Mouse (Mus musculus) retina, adult 2 months (tissue): ENCODE measurements around the gene Nufip2.
"Not testable (repeated sequence)": the region's sequence is repeated elsewhere in the genome, so short reads cannot be mapped to it uniquely, and the experiment has no call there.

ENCODE experiments used
- DNase-seq: peaks from one replicate; pipeline ENCODE4 v3.0.0-alpha.2; 2012; ENCODE audit warnings: low read depth, low spot score

The Nufip2 gene

DNA sequence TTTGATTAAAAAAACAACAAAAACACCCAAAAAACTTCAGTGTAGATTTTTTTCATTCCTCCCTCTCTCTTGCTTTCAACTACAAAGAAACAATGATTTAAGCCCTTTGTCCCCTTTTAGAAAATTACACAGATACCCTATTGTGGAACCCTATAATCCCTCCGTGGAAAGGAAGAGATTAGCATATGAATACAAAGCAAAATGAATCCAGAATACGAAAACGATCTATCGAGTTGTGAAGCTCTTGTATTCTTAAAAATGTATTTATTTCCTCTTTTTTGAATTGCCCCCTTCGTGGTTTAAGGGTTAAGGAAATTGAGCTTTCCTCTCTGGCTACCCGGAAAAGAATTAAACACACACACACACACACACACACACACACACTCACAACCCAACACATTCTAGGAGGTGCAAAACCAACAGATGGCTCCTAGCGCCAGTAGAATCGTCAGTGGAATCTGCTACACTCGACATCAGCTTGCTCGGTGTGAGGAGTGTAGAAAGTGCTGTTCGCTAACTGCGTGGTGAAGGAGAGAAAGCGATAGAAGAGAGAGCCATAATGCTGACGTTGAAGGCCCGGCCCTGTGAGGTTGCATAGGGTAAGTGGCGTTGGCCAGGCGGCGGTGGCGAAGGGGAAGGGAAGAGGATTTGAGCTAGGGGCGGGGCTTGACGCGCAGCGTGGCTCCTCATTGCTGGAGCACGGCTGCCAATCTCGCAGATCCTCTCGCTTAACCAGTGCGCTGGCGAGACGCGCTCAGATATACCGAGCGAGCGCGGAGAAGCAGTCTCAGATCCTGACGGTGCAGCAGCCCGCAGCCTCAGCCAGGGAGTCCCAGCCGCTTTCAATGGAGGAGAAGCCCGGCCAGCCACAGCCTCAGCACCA, at the start of gene Nufip2:
Gene Nufip2 (plus strand): TSS at position 773 of the 883 bp plus-strand sequence.
- peak; percentile 96 for DNase-seq

DNA sequence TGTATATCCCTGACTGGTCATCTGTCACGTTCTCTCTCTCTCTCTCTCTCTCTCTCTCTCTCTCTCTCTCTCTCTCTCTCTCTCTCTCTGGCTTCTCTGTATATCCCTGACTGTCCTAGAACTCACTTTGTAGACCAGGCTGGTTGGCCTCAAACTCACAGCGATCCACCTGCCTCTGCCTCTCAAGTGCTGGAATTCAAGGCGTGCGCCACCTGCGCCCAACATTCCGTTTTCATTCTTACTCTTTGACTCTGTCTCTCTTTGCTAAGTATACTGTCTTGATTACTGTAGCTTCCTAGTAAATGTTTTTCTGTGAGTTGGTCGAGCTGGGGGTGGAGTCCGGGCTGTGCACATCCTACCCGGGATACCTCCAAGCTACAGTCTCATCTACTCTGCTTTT, 44.6 kb upstream of the Nufip2 start:
- DNase-seq: no peak

DNA sequence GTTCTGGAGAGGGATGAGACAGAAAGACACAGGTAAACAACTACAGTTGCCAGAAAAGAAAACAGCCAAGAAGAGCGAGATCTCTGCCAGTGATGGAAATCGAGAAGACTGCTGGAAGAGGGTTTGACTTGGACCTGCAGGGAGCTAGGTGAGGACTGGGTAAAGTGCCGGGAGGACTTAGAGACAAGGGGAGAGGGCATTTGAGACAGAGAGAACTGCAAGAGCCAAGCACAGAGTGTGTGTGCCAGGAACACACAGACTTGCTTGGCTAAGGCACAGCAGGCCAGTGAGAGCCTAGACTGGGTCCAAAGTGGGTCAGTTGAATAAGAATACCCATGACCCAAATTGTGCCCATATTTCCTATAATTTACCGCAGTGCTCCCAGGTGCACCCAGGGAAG, 40.5 kb upstream of the Nufip2 start:
- no peak for DNase-seq

DNA sequence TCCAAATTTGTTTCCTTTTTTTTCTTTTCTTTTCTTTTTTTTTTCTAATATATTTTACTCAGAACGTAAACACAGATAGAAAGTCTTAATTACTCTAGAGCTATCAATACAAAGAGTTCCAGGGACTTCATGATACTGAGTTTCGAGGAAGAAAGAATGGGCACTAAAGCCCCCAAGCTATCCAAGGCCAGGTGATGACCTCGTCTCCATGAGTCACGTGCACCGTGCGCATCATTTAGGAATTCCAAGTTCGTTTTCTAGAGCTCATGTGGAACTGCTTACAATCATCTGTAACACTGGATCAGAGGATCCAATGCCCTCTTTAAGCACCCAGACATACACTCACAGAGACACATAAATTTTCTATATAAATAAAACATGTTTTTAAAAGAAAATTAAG, 37.1 kb upstream of the Nufip2 start:
- no peak for DNase-seq

DNA sequence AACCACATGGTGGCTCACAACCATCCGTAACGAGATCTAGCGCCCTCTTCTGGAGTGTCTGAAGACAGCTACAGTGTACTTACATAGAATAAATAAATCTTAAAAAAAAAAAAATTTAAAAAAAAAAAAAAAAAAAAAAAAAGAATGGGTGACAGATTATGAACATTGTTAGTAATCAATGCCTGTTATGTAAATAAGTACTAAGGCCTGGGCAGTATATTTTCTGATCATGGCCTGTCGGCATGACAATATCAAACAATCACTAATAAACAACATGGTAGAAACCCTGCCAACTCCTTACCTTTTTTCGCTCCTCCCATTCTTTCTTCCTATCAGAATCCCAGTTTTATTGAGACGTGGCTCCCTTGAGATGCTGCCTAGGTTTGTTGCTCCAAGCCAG, 33.5 kb upstream of the Nufip2 start:
- no peak for DNase-seq

DNA sequence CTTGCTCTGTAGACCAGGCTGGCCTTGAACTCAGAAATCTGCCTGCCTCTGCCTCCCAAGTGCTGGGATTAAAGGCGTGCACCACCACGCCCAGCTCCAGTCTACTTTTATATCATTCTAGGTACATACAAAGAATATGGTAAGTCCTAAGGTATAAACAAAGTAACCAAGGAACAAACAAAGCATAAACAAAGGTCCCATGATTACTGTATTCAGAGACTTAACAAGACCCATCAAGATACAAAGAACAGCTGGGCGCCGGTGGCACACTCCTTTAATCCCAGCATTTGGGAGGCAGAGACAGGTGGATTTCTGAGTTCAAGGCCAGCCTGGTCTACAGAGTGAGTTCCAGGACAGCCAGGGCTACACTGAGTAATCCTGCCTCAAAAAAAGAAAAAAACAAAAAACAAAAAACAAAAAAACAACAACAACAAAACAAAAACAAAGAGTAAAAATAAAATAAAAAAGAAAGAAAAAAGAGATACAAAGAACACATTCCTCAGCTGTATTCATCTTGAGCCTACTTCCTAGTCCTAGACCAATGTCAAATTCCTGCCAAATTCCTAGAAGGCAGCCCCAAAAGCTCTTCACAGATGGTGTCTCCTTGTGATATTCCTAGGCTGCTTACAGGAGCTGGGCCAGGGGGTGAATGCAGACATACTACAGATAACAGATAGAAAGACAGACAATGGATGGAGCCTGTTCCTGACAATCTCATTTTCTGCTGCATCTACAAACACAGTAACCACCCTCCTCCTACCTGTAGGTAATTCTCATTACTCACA, 32.4 kb upstream of the Nufip2 start:
- DNase-seq: not testable (repeated sequence)

DNA sequence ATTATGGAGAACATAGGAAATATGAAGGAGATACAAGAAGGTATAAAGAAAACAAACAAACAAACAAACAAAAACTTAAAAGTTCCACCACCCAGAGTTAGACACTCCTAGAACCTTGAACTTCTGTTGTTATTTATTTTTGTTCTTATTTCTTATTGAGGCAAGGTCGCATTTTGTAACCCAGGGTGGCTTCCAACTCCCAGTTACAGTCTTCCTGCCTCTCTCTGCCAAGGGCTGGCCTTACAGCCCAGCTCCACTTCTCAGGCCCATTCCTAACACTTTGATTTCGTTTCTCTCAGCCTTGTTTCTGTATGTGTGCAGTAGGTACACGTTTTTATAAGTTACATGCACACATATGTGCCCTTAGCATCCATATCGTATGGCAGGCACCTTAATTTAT, 26.0 kb upstream of the Nufip2 start:
- DNase-seq: no peak

DNA sequence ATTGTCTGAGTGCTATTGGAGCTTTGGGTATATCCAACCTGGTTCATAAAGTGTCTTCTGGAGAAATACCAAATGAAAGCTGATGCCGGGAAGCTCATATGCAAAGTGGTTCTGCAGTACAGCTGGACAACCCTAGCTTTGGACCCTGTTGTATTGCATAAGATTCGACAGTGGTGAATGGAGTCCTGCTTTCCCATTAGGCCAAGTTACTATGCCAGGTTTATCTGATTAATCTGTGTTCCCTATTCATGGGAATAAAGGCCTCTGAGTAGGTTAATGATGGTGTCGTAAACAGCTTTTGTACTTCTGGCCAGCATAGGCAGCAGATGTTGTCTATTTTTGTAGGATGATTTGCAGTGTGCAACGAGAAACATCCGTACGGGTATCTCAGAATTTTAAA, 22.3 kb upstream of the Nufip2 start:
- DNase-seq: no peak

DNA sequence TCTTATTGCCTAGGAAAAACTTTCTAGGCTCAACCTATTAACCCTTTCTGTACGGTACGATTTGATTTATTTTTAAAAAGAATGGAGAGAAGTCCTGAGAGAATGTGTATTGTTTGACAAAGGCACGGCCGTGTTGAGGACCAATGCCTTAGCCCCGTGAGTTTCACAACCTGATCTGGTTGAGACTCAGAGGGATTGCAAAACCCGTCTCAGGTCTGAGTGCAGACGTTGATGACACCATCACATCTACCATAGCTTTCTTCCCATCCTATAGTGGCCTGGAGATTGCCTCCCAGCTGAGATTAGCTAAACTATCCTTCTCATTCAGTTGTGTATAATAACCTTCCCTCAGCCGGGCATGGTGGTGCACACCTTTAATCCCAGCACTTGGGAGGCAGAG, 21.9 kb upstream of the Nufip2 start:
- no peak for DNase-seq

DNA sequence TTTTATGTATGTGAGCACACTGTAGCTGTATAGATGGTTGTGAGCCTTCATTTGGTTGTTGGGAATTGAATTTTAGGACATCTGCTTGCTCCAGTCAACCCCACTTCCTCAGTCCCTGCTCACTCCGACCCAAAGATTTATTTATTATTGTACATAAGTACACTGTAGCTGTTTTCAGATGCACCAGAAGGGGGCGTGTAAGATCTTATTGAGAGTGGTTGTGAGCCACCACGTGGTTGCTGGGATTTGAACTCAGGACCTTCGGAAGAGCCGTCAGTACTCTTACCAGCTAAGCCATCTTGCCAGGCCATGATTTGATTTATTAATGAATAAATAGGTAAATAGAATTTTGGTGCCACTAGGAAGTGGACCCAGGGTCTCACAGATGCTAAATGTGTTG, 20.6 kb upstream of the Nufip2 start:
- DNase-seq: not testable (repeated sequence)

DNA sequence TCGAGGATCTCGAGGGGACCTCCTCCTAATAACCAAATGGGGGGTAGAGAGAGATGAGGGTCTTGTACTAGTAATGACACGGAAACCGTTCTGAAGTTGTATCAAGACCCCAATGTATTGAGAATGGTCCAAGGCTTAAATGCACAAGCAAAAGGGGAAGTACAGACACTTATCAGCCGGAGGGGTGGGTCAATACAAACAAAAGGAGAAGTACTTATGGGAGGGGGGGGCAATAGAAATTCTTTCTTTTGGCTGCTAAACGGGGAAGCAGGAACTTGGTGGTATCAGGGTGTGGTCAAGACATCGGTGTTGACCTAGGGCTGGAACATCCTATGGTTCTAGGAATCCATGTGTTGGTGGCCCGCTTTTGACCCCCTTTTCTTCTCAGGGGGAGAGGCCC, 19.2 kb upstream of the Nufip2 start:
- not testable (repeated sequence) for DNase-seq

DNA sequence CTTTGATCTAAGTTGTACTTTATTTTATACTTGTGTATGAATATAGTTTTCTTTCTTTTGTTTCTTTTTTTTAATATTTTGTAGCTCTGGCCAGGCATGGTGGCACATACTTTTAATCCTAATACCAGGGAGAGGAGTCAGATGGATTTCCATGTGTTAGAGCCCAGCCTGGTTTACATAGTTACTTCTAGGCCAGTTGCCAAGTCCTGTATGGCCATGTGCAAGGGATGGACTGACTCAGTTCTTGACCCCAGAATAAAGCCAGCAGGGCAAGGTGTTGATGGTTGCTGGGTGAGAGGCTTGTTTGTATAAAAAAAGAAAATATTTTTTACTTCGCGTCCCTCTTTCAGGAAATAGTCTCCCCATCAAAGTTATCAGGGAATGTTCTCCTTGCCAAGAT, 13.2 kb upstream of the Nufip2 start:
- DNase-seq: no peak

DNA sequence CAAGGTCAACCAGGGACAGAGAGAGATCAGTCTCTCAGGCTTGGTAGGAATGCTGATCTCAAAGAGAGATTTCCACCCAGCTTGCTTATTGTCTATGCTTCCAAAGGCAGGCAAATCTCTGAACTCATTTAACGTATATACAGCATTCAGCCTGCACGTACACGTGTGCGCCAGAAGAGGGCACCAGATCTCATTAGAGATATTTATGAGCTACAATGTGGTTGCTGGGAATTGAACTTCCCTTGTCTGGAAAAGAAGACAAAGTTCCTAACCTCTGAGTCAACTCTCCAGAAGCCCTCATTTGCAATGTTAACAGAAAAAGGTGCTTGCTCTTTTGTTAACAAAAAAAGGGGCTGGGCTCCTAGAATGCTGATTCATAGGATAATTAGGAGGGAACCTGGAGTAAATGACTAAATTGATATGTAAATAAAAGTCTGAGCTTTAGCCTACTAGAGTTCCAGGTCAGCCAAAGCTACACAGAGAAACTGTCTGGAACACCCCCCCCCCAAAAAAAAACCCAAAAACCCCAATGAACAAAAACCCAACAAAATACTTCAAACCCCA, 12.4 kb upstream of the Nufip2 start:
- DNase-seq: no peak

DNA sequence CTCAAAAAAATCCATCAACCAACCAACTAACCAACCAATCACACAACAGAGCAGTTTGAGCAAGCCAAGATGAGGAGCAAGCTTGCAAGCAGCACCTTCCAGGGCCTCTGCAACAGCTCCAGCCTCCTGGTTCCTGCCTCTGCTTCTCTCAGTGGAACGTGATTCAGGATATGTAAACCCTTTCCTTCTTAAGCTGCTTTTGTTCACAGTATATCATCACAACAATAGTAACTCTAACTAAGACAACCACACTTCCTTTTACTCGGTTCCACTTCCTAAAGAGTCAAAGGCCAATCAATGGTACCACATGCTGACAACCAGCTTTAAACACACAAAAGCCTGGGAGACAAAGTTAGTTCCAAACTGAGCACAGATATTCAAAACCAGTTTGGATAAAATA, 5.9 kb upstream of the Nufip2 start:
- no peak for DNase-seq

DNA sequence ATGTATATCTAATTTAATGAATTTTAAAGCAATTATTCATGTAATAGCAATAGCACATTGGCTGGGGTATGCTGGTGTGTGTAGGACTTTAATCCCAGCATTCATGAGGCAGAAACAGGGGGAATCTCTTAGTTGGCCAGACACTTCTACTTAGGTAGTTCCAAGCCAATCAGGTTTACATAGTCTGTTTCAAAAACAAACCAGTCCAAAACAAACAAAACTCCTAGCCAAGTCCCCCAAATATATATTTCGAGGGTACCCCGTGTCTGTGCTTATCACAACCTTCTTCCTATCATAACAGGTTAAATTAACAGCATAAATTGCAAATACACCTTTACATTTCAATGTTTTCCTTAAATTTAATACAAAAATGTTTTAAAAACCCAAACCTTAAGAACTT, 1.1 kb upstream of the Nufip2 start:
- DNase-seq: no peak

DNA sequence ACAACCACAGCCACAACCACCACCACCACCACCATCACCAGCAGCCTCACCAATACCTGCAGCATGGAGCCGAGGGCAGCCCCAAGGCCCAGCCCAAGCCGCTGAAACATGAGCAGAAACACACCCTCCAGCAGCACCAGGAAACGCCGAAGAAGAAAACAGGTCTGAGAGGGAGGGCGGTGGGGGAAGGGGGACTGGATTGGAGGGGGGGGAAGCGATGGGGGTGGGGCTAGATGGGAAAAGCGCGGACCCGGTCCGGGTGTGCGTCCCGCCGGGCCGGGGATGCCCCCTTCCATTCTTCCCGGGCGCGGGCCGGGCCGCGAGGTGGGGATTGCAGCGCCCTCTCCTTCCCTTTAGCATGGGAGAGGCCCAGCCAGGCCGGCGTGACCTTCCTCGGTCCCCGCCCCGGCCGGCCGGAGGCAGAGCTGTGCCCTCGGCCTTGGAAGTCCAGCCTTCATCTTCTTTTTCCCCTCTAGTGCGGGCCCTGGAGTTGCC, 438 bp downstream of the Nufip2 start:
- DNase-seq: no peak

DNA sequence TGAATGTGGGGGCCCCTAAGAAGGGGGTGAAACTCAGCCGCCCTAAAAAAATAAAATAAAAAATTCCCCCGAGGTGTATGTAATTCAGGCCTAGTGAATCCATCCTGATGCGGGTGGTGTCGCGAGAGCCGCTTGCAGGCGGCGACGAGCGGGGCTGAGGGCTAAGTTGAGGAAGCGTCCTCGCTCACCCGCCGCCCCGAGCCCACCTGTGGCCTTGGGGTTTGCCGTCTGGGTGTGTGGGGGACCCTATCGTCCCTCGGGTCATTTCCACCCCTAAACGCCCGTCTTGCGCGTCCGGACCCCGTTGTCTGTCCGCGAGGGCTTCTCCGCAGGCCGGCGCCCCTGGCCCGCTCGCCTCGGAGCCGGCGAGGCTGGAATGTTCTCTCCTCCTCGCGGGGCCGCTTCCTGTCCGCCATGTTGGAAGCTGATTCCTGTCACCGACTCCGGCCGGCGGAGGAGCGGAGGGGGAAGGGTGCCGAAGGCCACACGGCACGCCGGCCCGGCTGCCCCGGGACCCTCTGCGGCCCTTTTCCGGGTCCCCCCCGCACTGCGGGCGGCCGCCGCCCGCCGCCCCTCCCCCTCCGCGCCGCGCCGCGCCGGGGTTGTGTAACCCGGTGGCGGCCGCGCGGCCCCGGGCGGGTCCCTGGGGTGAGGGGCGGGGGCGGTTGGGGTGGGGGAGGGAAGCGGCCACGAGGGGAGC, 1.0 kb downstream of the Nufip2 start:
- DNase-seq: no peak

DNA sequence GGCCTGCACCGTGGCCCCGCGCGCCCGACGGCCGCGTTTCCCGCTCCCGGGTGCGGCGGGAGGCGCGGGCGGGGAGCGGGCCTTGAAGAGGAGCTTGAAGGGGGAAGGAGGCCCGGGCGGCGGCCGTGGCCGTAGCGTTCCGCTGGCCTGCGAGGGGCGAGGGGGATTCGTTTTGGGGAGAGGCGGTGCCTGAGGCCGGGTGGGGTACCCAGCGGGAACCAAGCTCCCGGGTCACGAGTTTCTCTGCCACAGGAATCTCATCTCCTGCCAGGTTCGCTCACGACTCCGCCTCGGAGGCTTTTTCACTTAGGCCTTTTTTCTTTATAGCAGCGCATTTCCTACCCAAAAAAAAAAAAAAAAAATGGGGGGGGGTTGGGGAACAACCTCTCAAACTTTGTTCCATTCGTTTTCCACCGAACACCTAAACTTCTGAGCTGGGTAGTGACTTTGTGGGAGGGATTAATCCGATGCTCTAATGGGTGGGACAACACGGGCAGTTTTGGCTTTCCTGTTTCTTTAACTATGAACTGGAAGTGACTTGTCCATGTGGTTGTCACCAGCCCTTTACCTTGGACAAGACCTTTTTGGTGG, 1.7 kb downstream of the Nufip2 start:
- DNase-seq: no peak

DNA sequence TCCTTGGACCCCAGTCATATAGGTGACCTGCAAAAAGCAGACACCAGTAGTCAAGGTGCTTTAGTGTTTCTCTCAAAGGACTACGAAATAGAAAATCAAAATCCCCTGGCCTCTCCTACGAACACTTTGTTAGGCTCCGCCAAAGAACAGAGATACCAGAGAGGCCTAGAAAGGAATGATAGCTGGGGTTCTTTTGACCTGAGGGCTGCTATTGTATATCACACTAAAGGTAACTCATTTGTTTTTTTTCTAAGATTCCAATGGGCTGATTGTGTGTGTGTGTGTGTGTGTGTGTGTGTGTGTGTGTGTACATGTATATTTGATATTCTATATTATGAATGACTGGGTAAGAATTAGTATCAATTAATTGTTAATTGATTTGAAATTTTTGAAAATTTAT, 7.1 kb downstream of the Nufip2 start:
- DNase-seq: no peak

DNA sequence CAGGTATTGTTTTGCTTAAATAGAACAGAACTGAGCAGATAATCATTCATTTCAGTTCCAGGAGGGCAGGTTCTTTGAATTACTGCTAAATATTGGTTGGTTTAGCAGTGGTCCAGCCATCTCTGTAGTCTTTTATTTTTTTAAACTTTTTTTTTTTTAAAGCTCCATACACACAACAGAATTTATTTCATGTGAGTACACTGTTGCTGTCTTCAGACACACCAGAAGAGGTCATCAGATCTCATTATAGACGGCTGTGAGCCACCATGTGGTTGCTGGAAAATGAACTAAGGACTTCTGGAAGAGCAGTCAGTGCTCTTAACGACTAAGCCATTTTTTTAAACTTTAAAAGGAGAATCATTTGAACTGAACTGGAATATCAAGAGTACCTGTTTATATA, 11.3 kb downstream of the Nufip2 start:
- no peak for DNase-seq

DNA sequence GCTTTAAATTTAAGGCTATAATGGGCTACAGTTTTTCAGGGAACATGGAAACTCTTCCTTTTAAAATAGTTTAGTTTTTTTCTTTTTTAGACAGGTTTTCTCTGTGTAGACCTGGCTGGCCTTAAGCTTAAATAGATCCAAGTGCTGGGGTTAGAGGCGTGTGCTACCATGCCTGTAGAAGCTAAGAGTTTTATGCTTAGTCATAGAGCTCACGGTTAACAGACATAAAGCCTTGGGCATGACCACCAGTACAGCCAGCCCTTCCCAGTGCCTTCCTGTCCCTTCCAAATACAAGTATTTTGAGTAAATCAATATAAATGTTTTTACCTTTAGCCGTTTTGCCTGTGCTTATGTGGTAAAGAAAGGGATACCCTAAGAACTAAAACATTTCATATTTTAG, 20.0 kb downstream of the Nufip2 start:
- DNase-seq: no peak
